Mouse (Mus musculus) G1E (cell line): ENCODE measurements around the gene Tmtc2.

Experiments
- CTCF ChIP-seq: IDR thresholded peaks from 2 replicates; pipeline ENCODE4 v1.5.1; 2012; ENCODE audit warnings: low read depth, low read length, inconsistent platforms, mixed read lengths
- GATA1 ChIP-seq: IDR thresholded peaks from 2 replicates; pipeline ENCODE4 v1.6.1; 2012; ENCODE audit warnings: borderline replicate concordance, low read length, inconsistent platforms, mixed read lengths
- TAL1 ChIP-seq: conservative IDR thresholded peaks from 2 replicates; pipeline ENCODE4 v1.6.1; 2012; ENCODE audit warnings: low read depth, low read length, inconsistent platforms, mixed read lengths

- TF ChIP-seq CTCF, result no peak
- TF ChIP-seq GATA1, result no peak
- no peak for TF ChIP-seq TAL1
Observed at GRCm38 (mm10) chr10:105165291-105165690, 409.0 kb downstream of the Tmtc2 start.
